Mouse (Mus musculus): ENCODE data around the gene Slc35f1. TPM values are rescaled to one million over a fixed set of nuclear protein-coding genes. Genes with fewer than 3 reads are reported as not detected.

The Slc35f1 gene
- polyA plus RNA-seq, 1 experiment from 2014 or later, result 0.02 TPM

GRCm38 (mm10) chr10:53120608-53121007 is 430.3 kb downstream of the Slc35f1 start:
- H3K27ac ChIP-seq (ENCODE audit: low read depth), result no peak overlapping the region
- DNase-seq (no peak), ATAC-seq (no peak)
- H3K9ac ChIP-seq (replicated peaks), result no peak overlapping the region
- no peaks in the 10 kb centered on the region for H3K4me1 ChIP-seq (ENCODE audit: insufficient read depth)
- no peaks in the 10 kb centered on the region for H3K9me3 ChIP-seq (ENCODE audit: low read length)
- TF ChIP-seq CTCF (IDR thresholded peaks at IDR 0.05; ENCODE audit: low read depth) (no peak), EP300 (IDR thresholded peaks at IDR 0.05; ENCODE audit: low read depth) (no peak)
- no peak overlapping the region for H3K4me2 ChIP-seq (ENCODE audit: low read depth, low read length)
- 69% methylated on average over 2 of the region's 2 CpGs for WGBS (ENCODE audit: insufficient replicate concordance)
- H3K36me3 ChIP-seq (replicated peaks; ENCODE audit: insufficient read depth, low read length), result no peaks in the 10 kb centered on the region
- H3K4me3 ChIP-seq (ENCODE audit: low read depth, low read length), result no peak overlapping the region
- no peaks in the 10 kb centered on the region for H3K27me3 ChIP-seq (ENCODE audit: insufficient read depth, low read length)

DNA sequence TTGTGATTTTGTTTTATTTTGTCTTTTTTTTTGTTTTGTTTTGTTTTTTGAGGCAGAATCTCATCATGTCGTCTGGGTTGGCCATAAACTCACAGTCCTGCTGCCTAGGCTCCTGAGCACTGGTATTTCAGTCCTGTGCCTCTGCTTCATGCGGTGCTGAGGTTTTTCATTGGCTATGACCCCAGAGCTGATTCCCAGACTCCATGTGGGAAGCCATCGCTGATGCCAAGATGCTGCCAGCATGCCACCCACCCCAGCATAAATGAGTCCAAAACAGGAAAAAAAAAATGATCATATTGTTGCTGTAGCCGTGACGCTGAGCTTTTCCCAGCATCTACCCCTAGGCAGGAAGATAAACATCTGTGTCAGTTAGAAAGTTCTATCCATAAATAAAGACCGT is 434.0 kb downstream of the Slc35f1 start:
- no peak for ATAC-seq
- Histone ChIP-seq H3K9ac (replicated peaks) (no peak overlapping the region), H3K9me3 (ENCODE audit: low read length) (no peaks in the 10 kb centered on the region), H3K4me3 (ENCODE audit: low read depth, low read length) (no peak overlapping the region), H3K27ac (ENCODE audit: low read depth) (no peak overlapping the region), H3K4me1 (ENCODE audit: insufficient read depth) (no peaks in the 10 kb centered on the region), H3K4me2 (ENCODE audit: low read depth, low read length) (no peak overlapping the region), H3K36me3 (replicated peaks; ENCODE audit: insufficient read depth, low read length) (no peaks in the 10 kb centered on the region), H3K27me3 (ENCODE audit: insufficient read depth, low read length) (no peaks in the 10 kb centered on the region)
- TF ChIP-seq CTCF (IDR thresholded peaks at IDR 0.05; ENCODE audit: low read depth), result no peak
- DNase-seq, result no peak
- WGBS (ENCODE audit: insufficient replicate concordance), result 69% methylated on average over 6 of the region's 6 CpGs

DNA sequence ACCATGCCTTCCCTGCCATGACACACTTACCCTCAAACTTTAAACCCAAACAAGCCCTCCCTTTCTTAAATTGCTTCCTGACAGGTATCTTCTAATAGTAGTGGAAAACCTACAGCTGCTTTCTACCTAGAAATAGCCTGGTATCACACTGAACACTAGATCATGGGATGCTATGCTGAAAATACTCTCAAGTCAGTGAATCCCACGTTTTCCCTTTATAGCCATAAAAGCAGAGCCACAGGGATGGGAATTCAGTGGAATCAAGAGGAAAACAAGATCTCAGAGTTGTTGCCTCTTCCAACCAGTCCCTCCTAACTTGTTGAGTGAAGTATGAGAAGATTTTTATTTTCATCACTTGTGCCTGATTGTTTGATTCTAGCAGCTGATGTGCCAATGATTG is 442.4 kb downstream of the Slc35f1 start:
- H3K9ac ChIP-seq (replicated peaks), result no peak overlapping the region
- H3K27ac ChIP-seq (ENCODE audit: low read depth), result no peak overlapping the region
- H3K4me2 ChIP-seq (ENCODE audit: low read depth, low read length), result no peak overlapping the region
- no peaks in the 10 kb centered on the region for H3K27me3 ChIP-seq (ENCODE audit: insufficient read depth, low read length)
- 64% methylated on average over 1 of the region's 1 CpGs for WGBS (ENCODE audit: insufficient replicate concordance)
- H3K4me3 ChIP-seq (ENCODE audit: low read depth, low read length), result no peak overlapping the region
- TF ChIP-seq CTCF (IDR thresholded peaks at IDR 0.05; ENCODE audit: low read depth) (no peak), EP300 (IDR thresholded peaks at IDR 0.05; ENCODE audit: low read depth) (no peak)
- no peaks in the 10 kb centered on the region for H3K36me3 ChIP-seq (replicated peaks; ENCODE audit: insufficient read depth, low read length)
- H3K9me3 ChIP-seq (ENCODE audit: low read length), result no peaks in the 10 kb centered on the region
- DNase-seq, result no peak
- ATAC-seq, result no peak
- H3K4me1 ChIP-seq (ENCODE audit: insufficient read depth), result no peaks in the 10 kb centered on the region

DNA sequence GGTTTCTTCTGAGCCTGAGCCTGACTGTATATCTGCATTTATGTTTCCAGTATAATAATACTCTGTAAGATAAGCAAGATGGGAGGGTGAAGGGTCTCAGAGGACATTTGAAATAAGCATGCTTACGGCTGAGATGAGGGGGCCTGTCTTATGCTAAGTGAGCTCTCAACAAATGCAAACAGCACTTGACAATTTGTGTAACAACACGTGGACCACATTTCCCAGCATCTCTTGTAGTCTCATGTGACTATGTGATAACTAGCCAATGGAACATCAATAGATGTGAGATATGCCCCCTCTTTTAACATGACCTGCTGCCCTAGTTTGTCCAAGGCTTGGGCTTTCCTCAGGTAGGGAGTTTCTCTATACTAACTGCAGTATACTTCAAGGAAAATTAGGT is 460.0 kb downstream of the Slc35f1 start:
- no peak for DNase-seq
- no peak for TF ChIP-seq EP300 (IDR thresholded peaks at IDR 0.05; ENCODE audit: low read depth)
- TF ChIP-seq CTCF (IDR thresholded peaks at IDR 0.05; ENCODE audit: low read depth), result no peak
- WGBS (ENCODE audit: insufficient replicate concordance), result 74% methylated on average over 2 of the region's 2 CpGs
- no peaks in the 10 kb centered on the region for H3K27me3 ChIP-seq (ENCODE audit: insufficient read depth, low read length)
- no peak for ATAC-seq
- H3K36me3 ChIP-seq (replicated peaks; ENCODE audit: insufficient read depth, low read length), result no peaks in the 10 kb centered on the region
- no peak overlapping the region for H3K4me2 ChIP-seq (ENCODE audit: low read depth, low read length)
- no peaks in the 10 kb centered on the region for H3K4me1 ChIP-seq (ENCODE audit: insufficient read depth)
- no peaks in the 10 kb centered on the region for H3K9me3 ChIP-seq (ENCODE audit: low read length)
- no peak overlapping the region for H3K4me3 ChIP-seq (ENCODE audit: low read depth, low read length)
- no peak overlapping the region for H3K27ac ChIP-seq (ENCODE audit: low read depth)
- no peak overlapping the region for H3K9ac ChIP-seq (replicated peaks)

- no peak overlapping the region for H3K4me3 ChIP-seq (ENCODE audit: low read depth, low read length)
- 80% methylated on average over 2 of the region's 2 CpGs for WGBS (ENCODE audit: insufficient replicate concordance)
- no peaks in the 10 kb centered on the region for H3K27me3 ChIP-seq (ENCODE audit: insufficient read depth, low read length)
- H3K9me3 ChIP-seq (ENCODE audit: low read length), result no peaks in the 10 kb centered on the region
- no peak for DNase-seq
- no peaks in the 10 kb centered on the region for H3K36me3 ChIP-seq (replicated peaks; ENCODE audit: insufficient read depth, low read length)
- no peak overlapping the region for H3K9ac ChIP-seq (replicated peaks)
- no peak for ATAC-seq
- no peak overlapping the region for H3K27ac ChIP-seq (ENCODE audit: low read depth)
- TF ChIP-seq CTCF (IDR thresholded peaks at IDR 0.05; ENCODE audit: low read depth) (no peak), EP300 (IDR thresholded peaks at IDR 0.05; ENCODE audit: low read depth) (no peak)
- H3K4me1 ChIP-seq (ENCODE audit: insufficient read depth), result no peaks in the 10 kb centered on the region
- no peak overlapping the region for H3K4me2 ChIP-seq (ENCODE audit: low read depth, low read length)
Measured at GRCm38 (mm10) chr10:53150916-53151315, 460.6 kb downstream of the Slc35f1 start.

DNA sequence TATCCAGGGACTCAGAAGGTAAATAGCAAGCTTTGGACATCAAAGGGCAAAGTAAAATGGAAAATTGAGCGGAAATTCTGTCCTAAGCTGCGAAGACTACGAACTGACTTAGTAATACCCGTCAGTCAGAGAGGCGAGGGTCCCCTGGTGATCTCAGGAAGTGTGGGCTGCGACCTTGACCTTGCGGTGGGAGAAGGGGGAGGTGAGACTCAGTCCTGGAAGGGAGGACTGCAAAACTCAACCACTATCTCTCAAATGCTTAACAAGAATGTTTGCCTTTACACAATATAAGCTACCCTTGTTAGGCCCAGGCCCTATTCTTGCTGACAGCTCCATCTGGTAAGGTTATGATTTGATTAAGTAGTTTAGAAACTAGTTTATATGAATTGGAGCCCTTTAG is 466.0 kb downstream of the Slc35f1 start:
- H3K4me3 ChIP-seq (ENCODE audit: low read depth, low read length), result no peak overlapping the region
- no peaks in the 10 kb centered on the region for H3K27me3 ChIP-seq (ENCODE audit: insufficient read depth, low read length)
- no peak for TF ChIP-seq EP300 (IDR thresholded peaks at IDR 0.05; ENCODE audit: low read depth)
- no peak for TF ChIP-seq CTCF (IDR thresholded peaks at IDR 0.05; ENCODE audit: low read depth)
- H3K9ac ChIP-seq (replicated peaks), result no peak overlapping the region
- no peak overlapping the region for H3K4me2 ChIP-seq (ENCODE audit: low read depth, low read length)
- WGBS (ENCODE audit: insufficient replicate concordance), result 46% methylated on average over 7 of the region's 7 CpGs
- H3K4me1 ChIP-seq (ENCODE audit: insufficient read depth), result no peaks in the 10 kb centered on the region
- no peaks in the 10 kb centered on the region for H3K36me3 ChIP-seq (replicated peaks; ENCODE audit: insufficient read depth, low read length)
- no peak overlapping the region for H3K27ac ChIP-seq (ENCODE audit: low read depth)
- H3K9me3 ChIP-seq (ENCODE audit: low read length), result no peaks in the 10 kb centered on the region
- no peak for DNase-seq
- no peak for ATAC-seq

DNA sequence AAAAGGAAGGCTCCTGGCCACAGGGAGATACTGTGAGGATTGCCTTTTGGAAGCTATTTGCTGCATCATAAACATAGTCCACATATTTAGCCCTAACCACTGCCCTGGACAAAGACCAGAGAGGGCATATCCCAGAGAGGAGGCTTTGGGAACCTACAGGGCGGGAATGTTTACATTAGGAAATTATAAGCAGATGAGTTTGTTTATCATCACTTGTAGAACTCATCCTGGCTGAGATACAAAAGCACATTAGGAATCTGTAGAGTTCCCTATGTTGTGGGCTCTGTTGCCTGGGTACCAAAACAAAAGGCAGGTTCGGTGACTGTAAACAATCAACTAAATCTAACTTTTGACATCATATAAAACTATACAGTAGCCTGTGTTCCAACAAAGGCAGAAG is 467.4 kb downstream of the Slc35f1 start:
- Histone ChIP-seq H3K4me2 (ENCODE audit: low read depth, low read length) (no peak overlapping the region), H3K4me3 (ENCODE audit: low read depth, low read length) (no peak overlapping the region), H3K4me1 (ENCODE audit: insufficient read depth) (no peaks in the 10 kb centered on the region), H3K36me3 (replicated peaks; ENCODE audit: insufficient read depth, low read length) (no peaks in the 10 kb centered on the region), H3K9ac (replicated peaks) (no peak overlapping the region), H3K9me3 (ENCODE audit: low read length) (no peaks in the 10 kb centered on the region), H3K27ac (ENCODE audit: low read depth) (no peak overlapping the region), H3K27me3 (ENCODE audit: insufficient read depth, low read length) (no peaks in the 10 kb centered on the region)
- DNase-seq, result no peak
- no peak for ATAC-seq
- 80% methylated on average over 2 of the region's 2 CpGs for WGBS (ENCODE audit: insufficient replicate concordance)
- no peak for TF ChIP-seq CTCF (IDR thresholded peaks at IDR 0.05; ENCODE audit: low read depth)
- no peak for TF ChIP-seq EP300 (IDR thresholded peaks at IDR 0.05; ENCODE audit: low read depth)

All from liver, postnatal 0 days (tissue).